Mouse (Mus musculus) stomach, postnatal 0 days (tissue): ENCODE measurements around the gene Naa38.

ENCODE experiments used
- CTCF ChIP-seq: IDR thresholded peaks from 2 replicates; pipeline ENCODE4 v1.5.1; 2016; ENCODE audit warnings: antibody characterized with exemption, low read depth, mild to moderate bottlenecking, moderate library complexity
- EP300 ChIP-seq: optimal IDR thresholded peaks from 2 replicates; pipeline ENCODE3; 2016; ENCODE audit warnings: antibody characterized with exemption

GRCm38 (mm10) chr11:69421131-69421977, 26.1 kb downstream of the Naa38 start:
- TF ChIP-seq EP300, result no peak
- no peak for TF ChIP-seq CTCF
